Mouse (Mus musculus): ENCODE data around the gene Banf1. TPM values are rescaled to one million over a fixed set of nuclear protein-coding genes. Genes with fewer than 3 reads are reported as not detected.

The Banf1 gene
- polyA plus RNA-seq, 1 experiment from 2014 or later, result 643 TPM

- ATAC-seq (replicated peaks; ENCODE audit: low FRiP score) (peak; percentile 93), DNase-seq (ENCODE audit: low spot score) (peak; percentile 90)
- under 1% methylated on average over 43 of the region's 43 CpGs for WGBS
- Histone ChIP-seq H3K4me2 (peak within 1 kb of the TSS; percentile 97), H3K4me3 (ENCODE audit: low read depth, low read length) (peak within 1 kb of the TSS; percentile 100), H3K4me1 (replicated peaks; ENCODE audit: control insufficient read depth, insufficient read depth, low read length) (peaks cover 23% of the 10 kb centered on the region), H3K9ac (ENCODE audit: low read depth, low read length) (peak within 1 kb of the TSS; percentile 98), H3K27ac (ENCODE audit: low read depth, low read length) (peak within 1 kb of the TSS; percentile 86), H3K27me3 (replicated peaks; ENCODE audit: control insufficient read depth, insufficient read depth, low read length) (no peaks in the 10 kb centered on the region), H3K36me3 (ENCODE audit: control insufficient read depth, insufficient read depth, low read length) (peaks cover 24% of the 10 kb centered on the region), H3K9me3 (ENCODE audit: control insufficient read depth, low read length) (no peaks in the 10 kb centered on the region)
Measured at GRCm38 (mm10) chr19:5388588-5389242, 21.7 kb upstream of the Banf1 start, which contains the start of gene Sart1. Gene Sart1, minus strand, starts transcription at chr19:5388703.

GRCm38 (mm10) chr19:5388011-5388441, 21.1 kb upstream of the Banf1 start:
- peak; percentile 53 for ATAC-seq (replicated peaks; ENCODE audit: low FRiP score)
- H3K9me3 ChIP-seq (ENCODE audit: control insufficient read depth, low read length), result no peaks in the 10 kb centered on the region
- peak; percentile 59 for DNase-seq (ENCODE audit: low spot score)
- H3K27me3 ChIP-seq (replicated peaks; ENCODE audit: control insufficient read depth, insufficient read depth, low read length), result no peaks in the 10 kb centered on the region
- peaks cover 23% of the 10 kb centered on the region for H3K4me1 ChIP-seq (replicated peaks; ENCODE audit: control insufficient read depth, insufficient read depth, low read length)
- under 1% methylated on average over 43 of the region's 43 CpGs for WGBS
- peak overlapping the region; percentile 97 for H3K4me2 ChIP-seq
- peak overlapping the region; percentile 100 for H3K4me3 ChIP-seq (ENCODE audit: low read depth, low read length)
- peaks cover 31% of the 10 kb centered on the region for H3K36me3 ChIP-seq (ENCODE audit: control insufficient read depth, insufficient read depth, low read length)
- peak overlapping the region; percentile 86 for H3K27ac ChIP-seq (ENCODE audit: low read depth, low read length)
- peak overlapping the region; percentile 98 for H3K9ac ChIP-seq (ENCODE audit: low read depth, low read length)

GRCm38 (mm10) chr19:5384715-5385114, 17.7 kb upstream of the Banf1 start:
- ATAC-seq (replicated peaks; ENCODE audit: low FRiP score) (no peak), DNase-seq (ENCODE audit: low spot score) (no peak)
- Histone ChIP-seq H3K9me3 (ENCODE audit: control insufficient read depth, low read length) (no peaks in the 10 kb centered on the region), H3K4me1 (replicated peaks; ENCODE audit: control insufficient read depth, insufficient read depth, low read length) (peaks cover 14% of the 10 kb centered on the region), H3K27me3 (replicated peaks; ENCODE audit: control insufficient read depth, insufficient read depth, low read length) (no peaks in the 10 kb centered on the region), H3K27ac (ENCODE audit: low read depth, low read length) (no peak overlapping the region), H3K4me3 (ENCODE audit: low read depth, low read length) (no peak overlapping the region), H3K36me3 (ENCODE audit: control insufficient read depth, insufficient read depth, low read length) (peaks cover 59% of the 10 kb centered on the region), H3K4me2 (no peak overlapping the region), H3K9ac (ENCODE audit: low read depth, low read length) (no peak overlapping the region)
- 93% methylated on average over 8 of the region's 8 CpGs for WGBS

- Histone ChIP-seq H3K4me2 (no peak overlapping the region), H3K9me3 (ENCODE audit: control insufficient read depth, low read length) (no peaks in the 10 kb centered on the region), H3K36me3 (ENCODE audit: control insufficient read depth, insufficient read depth, low read length) (peaks cover 71% of the 10 kb centered on the region), H3K27ac (ENCODE audit: low read depth, low read length) (no peak overlapping the region), H3K9ac (ENCODE audit: low read depth, low read length) (no peak overlapping the region), H3K27me3 (replicated peaks; ENCODE audit: control insufficient read depth, insufficient read depth, low read length) (no peaks in the 10 kb centered on the region), H3K4me3 (ENCODE audit: low read depth, low read length) (no peak overlapping the region), H3K4me1 (replicated peaks; ENCODE audit: control insufficient read depth, insufficient read depth, low read length) (peaks cover 14% of the 10 kb centered on the region)
- 92% methylated on average over 12 of the region's 12 CpGs for WGBS
- ATAC-seq (replicated peaks; ENCODE audit: low FRiP score), result no peak
- no peak for DNase-seq (ENCODE audit: low spot score)
Measured at GRCm38 (mm10) chr19:5383326-5383725, 16.4 kb upstream of the Banf1 start.

- no peak overlapping the region for H3K9ac ChIP-seq (ENCODE audit: low read depth, low read length)
- peaks cover 42% of the 10 kb centered on the region for H3K36me3 ChIP-seq (ENCODE audit: control insufficient read depth, insufficient read depth, low read length)
- ATAC-seq (replicated peaks; ENCODE audit: low FRiP score) (no peak), DNase-seq (ENCODE audit: low spot score) (no peak)
- H3K4me1 ChIP-seq (replicated peaks; ENCODE audit: control insufficient read depth, insufficient read depth, low read length), result no peaks in the 10 kb centered on the region
- no peaks in the 10 kb centered on the region for H3K9me3 ChIP-seq (ENCODE audit: control insufficient read depth, low read length)
- H3K4me3 ChIP-seq (ENCODE audit: low read depth, low read length), result no peak overlapping the region
- H3K27me3 ChIP-seq (replicated peaks; ENCODE audit: control insufficient read depth, insufficient read depth, low read length), result no peaks in the 10 kb centered on the region
- no peak overlapping the region for H3K4me2 ChIP-seq
- H3K27ac ChIP-seq (ENCODE audit: low read depth, low read length), result no peak overlapping the region
- WGBS, result 84% methylated on average over 1 of the region's 1 CpGs
Measured at GRCm38 (mm10) chr19:5377446-5377845, 10.5 kb upstream of the Banf1 start.

GRCm38 (mm10) chr19:5374748-5375147, 7.8 kb upstream of the Banf1 start:
- no peak overlapping the region for H3K27ac ChIP-seq (ENCODE audit: low read depth, low read length)
- H3K4me3 ChIP-seq (ENCODE audit: low read depth, low read length), result no peak overlapping the region
- no peaks in the 10 kb centered on the region for H3K9me3 ChIP-seq (ENCODE audit: control insufficient read depth, low read length)
- DNase-seq (ENCODE audit: low spot score), result no peak
- H3K27me3 ChIP-seq (replicated peaks; ENCODE audit: control insufficient read depth, insufficient read depth, low read length), result no peaks in the 10 kb centered on the region
- no peak overlapping the region for H3K4me2 ChIP-seq
- no peaks in the 10 kb centered on the region for H3K4me1 ChIP-seq (replicated peaks; ENCODE audit: control insufficient read depth, insufficient read depth, low read length)
- WGBS, result 71% methylated on average over 4 of the region's 4 CpGs
- H3K36me3 ChIP-seq (ENCODE audit: control insufficient read depth, insufficient read depth, low read length), result peaks cover 41% of the 10 kb centered on the region
- ATAC-seq (replicated peaks; ENCODE audit: low FRiP score), result no peak
- H3K9ac ChIP-seq (ENCODE audit: low read depth, low read length), result no peak overlapping the region

- H3K9me3 ChIP-seq (ENCODE audit: control insufficient read depth, low read length), result no peaks in the 10 kb centered on the region
- H3K36me3 ChIP-seq (ENCODE audit: control insufficient read depth, insufficient read depth, low read length), result peaks cover 41% of the 10 kb centered on the region
- H3K27ac ChIP-seq (ENCODE audit: low read depth, low read length), result no peak overlapping the region
- no peak overlapping the region for H3K9ac ChIP-seq (ENCODE audit: low read depth, low read length)
- H3K4me2 ChIP-seq, result no peak overlapping the region
- no peaks in the 10 kb centered on the region for H3K4me1 ChIP-seq (replicated peaks; ENCODE audit: control insufficient read depth, insufficient read depth, low read length)
- no peak for DNase-seq (ENCODE audit: low spot score)
- no peak for ATAC-seq (replicated peaks; ENCODE audit: low FRiP score)
- H3K27me3 ChIP-seq (replicated peaks; ENCODE audit: control insufficient read depth, insufficient read depth, low read length), result no peaks in the 10 kb centered on the region
- WGBS, result 79% methylated on average over 4 of the region's 4 CpGs
- H3K4me3 ChIP-seq (ENCODE audit: low read depth, low read length), result no peak overlapping the region
Measured at GRCm38 (mm10) chr19:5374177-5374576, 7.2 kb upstream of the Banf1 start.

- H3K27me3 ChIP-seq (replicated peaks; ENCODE audit: control insufficient read depth, insufficient read depth, low read length), result no peaks in the 10 kb centered on the region
- DNase-seq (ENCODE audit: low spot score) (no peak), ATAC-seq (replicated peaks; ENCODE audit: low FRiP score) (no peak)
- H3K4me3 ChIP-seq (ENCODE audit: low read depth, low read length), result no peak overlapping the region
- H3K27ac ChIP-seq (ENCODE audit: low read depth, low read length), result no peak overlapping the region
- 89% methylated on average over 7 of the region's 7 CpGs for WGBS
- H3K4me2 ChIP-seq, result no peak overlapping the region
- no peak overlapping the region for H3K9ac ChIP-seq (ENCODE audit: low read depth, low read length)
- H3K36me3 ChIP-seq (ENCODE audit: control insufficient read depth, insufficient read depth, low read length), result peaks cover 35% of the 10 kb centered on the region
- peaks cover 8% of the 10 kb centered on the region for H3K4me1 ChIP-seq (replicated peaks; ENCODE audit: control insufficient read depth, insufficient read depth, low read length)
- no peaks in the 10 kb centered on the region for H3K9me3 ChIP-seq (ENCODE audit: control insufficient read depth, low read length)
Measured at GRCm38 (mm10) chr19:5372724-5373123, 5.8 kb upstream of the Banf1 start.

- Histone ChIP-seq H3K4me1 (replicated peaks; ENCODE audit: control insufficient read depth, insufficient read depth, low read length) (peaks cover 8% of the 10 kb centered on the region), H3K4me2 (no peak overlapping the region), H3K36me3 (ENCODE audit: control insufficient read depth, insufficient read depth, low read length) (peaks cover 35% of the 10 kb centered on the region), H3K27me3 (replicated peaks; ENCODE audit: control insufficient read depth, insufficient read depth, low read length) (no peaks in the 10 kb centered on the region), H3K9ac (ENCODE audit: low read depth, low read length) (no peak overlapping the region), H3K4me3 (ENCODE audit: low read depth, low read length) (no peak overlapping the region), H3K9me3 (ENCODE audit: control insufficient read depth, low read length) (no peaks in the 10 kb centered on the region), H3K27ac (ENCODE audit: low read depth, low read length) (no peak overlapping the region)
- 87% methylated on average over 3 of the region's 3 CpGs for WGBS
- ATAC-seq (replicated peaks; ENCODE audit: low FRiP score), result no peak
- no peak for DNase-seq (ENCODE audit: low spot score)
Measured at GRCm38 (mm10) chr19:5370932-5371331, 4.0 kb upstream of the Banf1 start.
